Mouse (Mus musculus): ENCODE measurements around the gene Ccdc66. TPM values are rescaled to one million over a fixed set of nuclear protein-coding genes. Genes with fewer than 3 reads are reported as not detected.

The Ccdc66 gene
- polyA plus RNA-seq, 1 experiment = 18.6 TPM

DNA sequence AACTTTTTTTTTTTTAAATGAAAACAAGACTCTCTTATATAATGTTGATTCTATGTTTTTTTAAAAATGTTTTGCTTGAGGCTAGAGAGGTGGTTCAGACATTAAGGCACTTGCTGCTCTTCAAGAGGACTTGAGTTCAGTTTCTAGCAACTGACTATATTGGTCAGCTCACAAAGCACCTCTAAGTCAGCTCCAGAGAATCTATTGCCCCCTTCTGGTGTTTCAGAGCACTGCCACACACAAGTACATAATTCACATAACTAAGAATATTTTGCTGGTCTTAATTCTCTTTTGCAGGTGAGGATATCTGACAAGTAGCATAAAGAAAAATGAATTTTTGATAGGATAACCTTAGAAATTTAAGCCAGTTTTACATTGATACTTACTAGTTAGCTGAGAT, 67.3 kb downstream of the Ccdc66 start:
- no peaks in the 10 kb centered on the region for H3K4me1 ChIP-seq (ENCODE audit: control insufficient read depth, insufficient read depth, low read length)
- H3K27ac ChIP-seq (ENCODE audit: insufficient read depth, low read length) = no peak overlapping the region
- TF ChIP-seq POLR2A (IDR thresholded peaks at IDR 0.05; ENCODE audit: low read depth, low read length) = no peak
- no peak for TF ChIP-seq CTCF (IDR thresholded peaks at IDR 0.05; ENCODE audit: borderline replicate concordance, insufficient read depth, low read length)
- no peak overlapping the region for H3K4me3 ChIP-seq (ENCODE audit: insufficient read depth, low read length)

GRCm38 (mm10) chr14:27436826-27437225, 71.4 kb downstream of the Ccdc66 start:
- Histone ChIP-seq H3K4me3 (ENCODE audit: insufficient read depth, low read length) (no peak overlapping the region), H3K4me1 (ENCODE audit: control insufficient read depth, insufficient read depth, low read length) (no peaks in the 10 kb centered on the region), H3K27ac (ENCODE audit: insufficient read depth, low read length) (no peak overlapping the region)
- no peak for TF ChIP-seq CTCF (IDR thresholded peaks at IDR 0.05; ENCODE audit: borderline replicate concordance, insufficient read depth, low read length)
- no peak for TF ChIP-seq POLR2A (IDR thresholded peaks at IDR 0.05; ENCODE audit: low read depth, low read length)

- no peak overlapping the region for H3K4me3 ChIP-seq (ENCODE audit: insufficient read depth, low read length)
- H3K4me1 ChIP-seq (ENCODE audit: control insufficient read depth, insufficient read depth, low read length) = no peaks in the 10 kb centered on the region
- no peak overlapping the region for H3K27ac ChIP-seq (ENCODE audit: insufficient read depth, low read length)
- no peak for TF ChIP-seq POLR2A (IDR thresholded peaks at IDR 0.05; ENCODE audit: low read depth, low read length)
- no peak for TF ChIP-seq CTCF (IDR thresholded peaks at IDR 0.05; ENCODE audit: borderline replicate concordance, insufficient read depth, low read length)
These were observed 72.1 kb downstream of the Ccdc66 start for GRCm38 (mm10) chr14:27436116-27436515.

DNA sequence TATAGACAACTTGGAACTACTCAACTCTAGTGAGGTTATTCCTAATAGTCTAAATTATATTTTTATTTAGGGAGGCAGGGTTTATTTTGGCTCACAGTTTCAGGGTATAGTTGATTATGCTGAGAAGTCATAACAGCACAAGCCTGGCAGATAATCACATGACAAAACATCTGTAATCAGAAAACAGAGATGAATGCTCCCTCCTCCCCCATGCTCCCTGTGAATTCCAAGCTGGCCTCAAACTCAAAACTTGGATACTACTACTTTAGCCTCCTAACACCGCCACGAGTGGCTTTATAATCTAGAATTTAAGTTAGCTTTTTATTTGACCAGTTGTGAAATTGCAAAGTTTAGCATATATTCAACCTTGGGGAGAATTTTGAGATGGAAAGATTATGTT, 76.2 kb downstream of the Ccdc66 start:
- no peak overlapping the region for H3K27ac ChIP-seq (ENCODE audit: insufficient read depth, low read length)
- H3K4me3 ChIP-seq (ENCODE audit: insufficient read depth, low read length) = no peak overlapping the region
- TF ChIP-seq CTCF (IDR thresholded peaks at IDR 0.05; ENCODE audit: borderline replicate concordance, insufficient read depth, low read length) = no peak
- no peak for TF ChIP-seq POLR2A (IDR thresholded peaks at IDR 0.05; ENCODE audit: low read depth, low read length)
- no peaks in the 10 kb centered on the region; the same call in 1 of the 2 replicates for H3K4me1 ChIP-seq (ENCODE audit: control insufficient read depth, insufficient read depth, low read length)

Other genes starting within 250 kb of the Ccdc66 start
- gene Fam208a, start 79.6 kb downstream of the Ccdc66 start, polyA plus RNA-seq (2011; ENCODE audit: insufficient read length, low read depth, missing spikeins) = 18.8 and 20.5 TPM in 2 replicates
- gene Erc2, start 114.0 kb upstream of the Ccdc66 start, polyA plus RNA-seq (2011; ENCODE audit: insufficient read length, low read depth, missing spikeins) = 4.4 and 4.6 TPM in 2 replicates

Data from embryonic fibroblast, embryonic 13.5 days (primary cell).